ENCODE assay signal across 8 mouse cellular contexts in genomic region chr11:81588630-81589029, GRCm38 (mm10).
DNase-seq lines count a peak whose midpoint lies in the region; ATAC-seq lines count a peak whose summit lies in the region.

No protein-coding gene starts in this region.

- 9% methylated on average over 10 of the region's 10 CpGs for WGBS in forebrain, embryonic 12.5 days
- 9% methylated on average over 10 of the region's 10 CpGs for WGBS in heart, embryonic 15.5 days

- DNase-seq in gastrocnemius, adult 18-20 months (ENCODE audit: low spot score): peak; percentile 54
- no peak for DNase-seq in gastrocnemius, postnatal 25 days
- DNase-seq in brain, adult 2 months (ENCODE audit: low read depth, low spot score): peak; percentile 85
- peak; percentile 68 to 82 for DNase-seq in layer of hippocampus, postnatal 14 days (ENCODE audit: low spot score in 2 of 2)
- DNase-seq in spleen, postnatal 10 days (ENCODE audit: low spot score in 2 of 2): peak; percentile 10 to 57

- no peak overlapping the region for H3K9ac ChIP-seq in forebrain, embryonic 12.5 days
- no peak overlapping the region for H3K9ac ChIP-seq in heart, embryonic 15.5 days

- H3K4me2 ChIP-seq in forebrain, embryonic 12.5 days: no peak overlapping the region
- H3K4me2 ChIP-seq in heart, embryonic 15.5 days: peak overlapping the region; percentile 56; the same call in 1 of the 2 replicates

- no peaks in the 10 kb centered on the region for H3K36me3 ChIP-seq in forebrain, embryonic 12.5 days (replicated peaks)
- no peaks in the 10 kb centered on the region for H3K36me3 ChIP-seq in heart, embryonic 15.5 days

- 0 out of 2 replicates have a peak overlapping the region, but pooled peaks have one; percentile 51 for H3K27ac ChIP-seq in forebrain, embryonic 12.5 days
- no peak overlapping the region for H3K27ac ChIP-seq in heart, embryonic 15.5 days

- no peaks in the 10 kb centered on the region for H3K27me3 ChIP-seq in forebrain, embryonic 12.5 days
- no peaks in the 10 kb centered on the region for H3K27me3 ChIP-seq in heart, embryonic 15.5 days

- 0 out of 2 replicates have a peak, but pooled peaks have one; percentile 55 for ATAC-seq in forebrain, embryonic 12.5 days (ENCODE audit: low FRiP score)
- no peak for ATAC-seq in heart, embryonic 15.5 days (replicated peaks; ENCODE audit: insufficient number of reproducible peaks, insufficient read depth, low FRiP score, low read depth)
- peak; percentile 78 for ATAC-seq in megakaryocyte, adult 5-6 weeks (ENCODE audit: poor library complexity, severe bottlenecking)

- H3K9me3 ChIP-seq in forebrain, embryonic 12.5 days: no peaks in the 10 kb centered on the region
- no peaks in the 10 kb centered on the region for H3K9me3 ChIP-seq in heart, embryonic 15.5 days (replicated peaks)

- H3K4me1 ChIP-seq in forebrain, embryonic 12.5 days: peaks cover 45% of the 10 kb centered on the region
- peaks cover 12% of the 10 kb centered on the region for H3K4me1 ChIP-seq in heart, embryonic 15.5 days (replicated peaks)

- H3K4me3 ChIP-seq in forebrain, embryonic 12.5 days (replicated peaks): no peak overlapping the region
- no peak overlapping the region for H3K4me3 ChIP-seq in heart, embryonic 15.5 days
